Mouse (Mus musculus) MEL (cell line): ENCODE measurements around the gene Elk4. TPM values are rescaled to one million over a fixed set of nuclear protein-coding genes. Genes with fewer than 3 reads are reported as not detected.
A peak's percentile ranks its signal among the peaks of the same experiment; 100 is the strongest.

Experiments
- DNase-seq: peaks from one replicate; pipeline ENCODE4 v3.0.0; 2011; ENCODE audit warnings: low read depth, low spot score
- H3K27ac ChIP-seq: 2 replicates; pipeline ENCODE4 v1.5.1; 2012; ENCODE audit warnings: low read depth, mild to moderate bottlenecking, control low read depth, low read length, moderate library complexity; ENCODE audit not compliant: control insufficient read depth
- H3K27me3 ChIP-seq, 2 experiments: fragments of 150-350 bp in 1 of 2; sonication (generic) in 1 of 2; 2 replicates each; pipeline ENCODE4 v1.6.1; 2012; ENCODE audit warnings: low read length in 2 of 2, mild to moderate bottlenecking in 2 of 2, improper control_type of control experiment in 1 of 2, moderate library complexity in 1 of 2; ENCODE audit not compliant: insufficient read depth in 2 of 2, control insufficient read depth in 1 of 2
- H3K36me3 ChIP-seq, 2 experiments: 2 replicates each; pipeline ENCODE4 v1.6.1; 2012 to 2014; ENCODE audit warnings: low read length in 2 of 2, improper control_type of control experiment in 1 of 2, inconsistent platforms in 1 of 2, mild to moderate bottlenecking in 1 of 2; ENCODE audit not compliant: insufficient read depth in 2 of 2, control insufficient read depth in 1 of 2
- H3K4me1 ChIP-seq, 2 experiments: fragments of 150-350 bp in 1 of 2; sonication (generic) in 1 of 2; 2 replicates each; pipeline ENCODE4 v1.6.1; 2012; ENCODE audit warnings: low read length in 2 of 2, improper control_type of control experiment in 1 of 2, mild to moderate bottlenecking in 1 of 2; ENCODE audit not compliant: insufficient read depth in 2 of 2, control insufficient read depth in 1 of 2
- H3K4me3 ChIP-seq, 2 experiments: fragments of 150-350 bp in 1 of 2; sonication (generic) in 1 of 2; 2 replicates each; pipeline ENCODE4 v1.5.1; 2012; ENCODE audit warnings: low read depth in 2 of 2, low read length in 2 of 2, mild to moderate bottlenecking in 2 of 2, moderate library complexity in 2 of 2, control low read depth in 1 of 2, improper control_type of control experiment in 1 of 2; ENCODE audit not compliant: control insufficient read depth in 1 of 2, insufficient read depth in 1 of 2
- H3K79me2 ChIP-seq: 2 replicates; pipeline ENCODE4 v1.6.1; 2012; ENCODE audit warnings: mild to moderate bottlenecking, low read length, moderate library complexity; ENCODE audit not compliant: control insufficient read depth, poor library complexity, insufficient read depth
- H3K9ac ChIP-seq: 2 replicates; pipeline ENCODE4 v1.6.1; 2012; ENCODE audit warnings: low read depth, mild to moderate bottlenecking, control low read depth, low read length, moderate library complexity; ENCODE audit not compliant: control insufficient read depth, poor library complexity, severe bottlenecking
- H3K9me3 ChIP-seq: fragments of 150-350 bp; sonication (generic); replicated peaks from 2 replicates; pipeline ENCODE4 v1.6.1; 2012; ENCODE audit warnings: mild to moderate bottlenecking, low read length, improper control_type of control experiment, moderate library complexity; ENCODE audit not compliant: insufficient read depth
- BHLHE40 ChIP-seq: IDR thresholded peaks from 2 replicates; pipeline ENCODE4 v1.6.1; 2012; ENCODE audit warnings: low read depth, mild to moderate bottlenecking, inconsistent platforms, low read length, improper control_type of control experiment, borderline replicate concordance
- CTCF ChIP-seq, 3 experiments: IDR thresholded peaks in 2 of 3; conservative IDR thresholded peaks in 1 of 3; 2 replicates each; pipeline ENCODE4 v1.5.1; 2011 to 2012; ENCODE audit warnings: low read length in 3 of 3, low read depth in 2 of 3, mild to moderate bottlenecking in 2 of 3, improper control_type of control experiment in 1 of 3, inconsistent platforms in 1 of 3, mixed read lengths in 1 of 3, moderate library complexity in 1 of 3; ENCODE audit not compliant: control insufficient read depth in 1 of 3, insufficient read depth in 1 of 3, poor library complexity in 1 of 3, severe bottlenecking in 1 of 3
- HCFC1 ChIP-seq: IDR thresholded peaks from 2 replicates; pipeline ENCODE4 v1.6.1; 2012; ENCODE audit warnings: low read depth, mild to moderate bottlenecking, inconsistent platforms, low read length, improper control_type of control experiment, moderate library complexity
- MAFK ChIP-seq: IDR thresholded peaks from 2 replicates; pipeline ENCODE4 v1.6.1; 2011; ENCODE audit warnings: low read depth, mild to moderate bottlenecking, low read length, improper control_type of control experiment, borderline replicate concordance
- MAZ ChIP-seq: IDR thresholded peaks from 2 replicates; pipeline ENCODE4 v1.6.1; 2012; ENCODE audit warnings: low read depth, mild to moderate bottlenecking, inconsistent platforms, low read length, improper control_type of control experiment
- MEF2A ChIP-seq: IDR thresholded peaks from 2 replicates; pipeline ENCODE4 v1.6.1; 2014; ENCODE audit warnings: low read depth, mild to moderate bottlenecking, inconsistent platforms, low read length, improper control_type of control experiment; ENCODE audit not compliant: poor library complexity, insufficient replicate concordance, severe bottlenecking; ENCODE audit errors: extremely low read depth
- NRF1 ChIP-seq: IDR thresholded peaks from 2 replicates; pipeline ENCODE4 v1.6.1; 2014; ENCODE audit warnings: low read depth, mild to moderate bottlenecking, inconsistent platforms, low read length, improper control_type of control experiment, moderate library complexity; ENCODE audit not compliant: poor library complexity, insufficient read depth, severe bottlenecking
- POLR2A ChIP-seq, 2 experiments: IDR thresholded peaks; 2 replicates each; pipeline ENCODE4 v1.6.1; 2011 to 2012; ENCODE audit warnings: low read length in 2 of 2, mild to moderate bottlenecking in 2 of 2, control low read depth in 1 of 2, improper control_type of control experiment in 1 of 2, low read depth in 1 of 2, moderate library complexity in 1 of 2; ENCODE audit not compliant: control insufficient read depth in 1 of 2, insufficient read depth in 1 of 2, poor library complexity in 1 of 2
- POLR2AphosphoS2 ChIP-seq: IDR thresholded peaks from 2 replicates; pipeline ENCODE4 v1.6.1; 2011; ENCODE audit warnings: low read length, improper control_type of control experiment
- POLR2AphosphoS5 ChIP-seq: IDR thresholded peaks from 2 replicates; pipeline ENCODE4 v1.6.1; 2012; ENCODE audit warnings: low read depth, borderline replicate concordance, mild to moderate bottlenecking, inconsistent platforms, low read length, moderate library complexity, mixed read lengths
- RAD21 ChIP-seq: IDR thresholded peaks from 2 replicates; pipeline ENCODE4 v1.6.1; 2011; ENCODE audit warnings: mild to moderate bottlenecking, low read depth, low read length, improper control_type of control experiment
- SMC3 ChIP-seq: IDR thresholded peaks from 2 replicates; pipeline ENCODE4 v1.6.1; 2011; ENCODE audit warnings: low read depth, low read length, improper control_type of control experiment
- TAL1 ChIP-seq: IDR thresholded peaks from 2 replicates; pipeline ENCODE4 v1.6.1; 2012; ENCODE audit warnings: mild to moderate bottlenecking, inconsistent platforms, low read length, moderate library complexity, mixed read lengths
- TBP ChIP-seq: IDR thresholded peaks from 2 replicates; pipeline ENCODE4 v1.8.0; 2011; ENCODE audit warnings: low read depth, low read length, improper control_type of control experiment
- TCF12 ChIP-seq: IDR thresholded peaks from 2 replicates; pipeline ENCODE4 v1.6.1; 2014; ENCODE audit warnings: low read depth, mild to moderate bottlenecking, inconsistent platforms, low read length, improper control_type of control experiment, moderate library complexity
- UBTF ChIP-seq: IDR thresholded peaks from 2 replicates; pipeline ENCODE4 v1.6.1; 2012; ENCODE audit warnings: low read depth, mild to moderate bottlenecking, inconsistent platforms, low read length, improper control_type of control experiment, moderate library complexity, borderline replicate concordance; ENCODE audit not compliant: insufficient read depth
- USF2 ChIP-seq, 2 experiments: IDR thresholded peaks; 2 replicates each; pipeline ENCODE4 v1.6.1; 2011 to 2012; ENCODE audit warnings: improper control_type of control experiment in 2 of 2, low read length in 2 of 2, borderline replicate concordance in 1 of 2, inconsistent platforms in 1 of 2, low read depth in 1 of 2, mild to moderate bottlenecking in 1 of 2; ENCODE audit not compliant: insufficient read depth in 1 of 2
- ZC3H11A ChIP-seq: IDR thresholded peaks from 2 replicates; pipeline ENCODE4 v1.6.1; 2012; ENCODE audit warnings: low read depth, mild to moderate bottlenecking, inconsistent platforms, low read length, improper control_type of control experiment
- ZMIZ1 ChIP-seq: IDR thresholded peaks from 2 replicates; pipeline ENCODE4 v1.6.1; 2012; ENCODE audit warnings: low read depth, mild to moderate bottlenecking, inconsistent platforms, low read length, improper control_type of control experiment, moderate library complexity
- ZNF384 ChIP-seq: IDR thresholded peaks from 2 replicates; pipeline ENCODE4 v1.6.1; 2012; ENCODE audit warnings: low read depth, mild to moderate bottlenecking, inconsistent platforms, low read length, improper control_type of control experiment
- polyA plus RNA-seq, 2 experiments: library from polyadenylated mRNA; stranded (reverse) in 1 of 2; unstranded in 1 of 2; fragments of >175 nt in 1 of 2; fragments of >200 nt in 1 of 2; gene quantifications; 2 replicates each; pipeline versions ENCODE4 v1.2.1 to v1.2.4; 2012; ENCODE audit warnings: low replicate concordance in 2 of 2, low read depth in 1 of 2; ENCODE audit not compliant: insufficient read length in 2 of 2, insufficient read depth in 1 of 2, missing spikeins in 1 of 2
- total RNA-seq: library from RNA; depleted of rRNA; stranded (reverse); fragments of 300-350 nt; gene quantifications from 2 replicates; pipeline ENCODE4 v1.2.3, GENCODE M21; 2012

Elk4 gene
- total and polyA plus RNA-seq, 3 experiments: 19.4 to 191 (median 20.3) TPM

GRCm38 (mm10) chr1:131982907-131983306 lies 24.5 kb upstream of the Elk4 start:
- no peak for TF ChIP-seq USF2 (IDR thresholded peaks at IDR 0.05; ENCODE audit: borderline replicate concordance in 1 of 2, insufficient read depth in 1 of 2, low read depth in 1 of 2, low read length in 2 of 2)
- no peak for TF ChIP-seq TBP
- TF ChIP-seq MEF2A: no peak
- no peak for TF ChIP-seq TAL1
- no peak for TF ChIP-seq UBTF
- TF ChIP-seq ZC3H11A: peak; percentile 51
- peak; percentile 76 for TF ChIP-seq SMC3
- no peak for TF ChIP-seq POLR2AphosphoS5
- no peak for TF ChIP-seq MAFK
- TF ChIP-seq NRF1: no peak
- TF ChIP-seq MAZ: no peak
- peak; percentile 66 for TF ChIP-seq RAD21
- TF ChIP-seq HCFC1: no peak
- TF ChIP-seq CTCF (IDR thresholded peaks at IDR 0.05 in 2 of 3, conservative IDR thresholded peaks at IDR 0.05 in 1 of 3; ENCODE audit: control insufficient read depth in 1 of 3, insufficient read depth in 1 of 3, low read depth in 2 of 3, low read length in 3 of 3, poor library complexity in 1 of 3, severe bottlenecking in 1 of 3): peak; percentile 90 to 98 (median 94)
- no peak for TF ChIP-seq POLR2A (IDR thresholded peaks at IDR 0.05; ENCODE audit: control insufficient read depth in 1 of 2, insufficient read depth in 1 of 2, low read depth in 1 of 2, low read length in 2 of 2, poor library complexity in 1 of 2)
- TF ChIP-seq BHLHE40: 0 out of 2 replicates have a peak, but pooled peaks have one; percentile 6
- TF ChIP-seq ZNF384: no peak
- no peak for TF ChIP-seq TCF12
- Histone ChIP-seq H3K4me1 (no peaks in the 10 kb centered on the region), H3K9ac (no peak overlapping the region), H3K27ac (no peak overlapping the region), H3K79me2 (no peaks in the 10 kb centered on the region; the same call in 1 of the 2 replicates), H3K36me3 (peaks cover 0 to 15% of the 10 kb centered on the region in 2 experiments; a peak in 2 of 4 replicates), H3K9me3 (no peaks in the 10 kb centered on the region), H3K4me3 (no peak overlapping the region), H3K27me3 (no peaks in the 10 kb centered on the region)
- DNase-seq: peak; percentile 82

- no peak overlapping the region for H3K9ac ChIP-seq
- 0 out of 2 replicates have a peak, but pooled peaks have one; percentile 39 for TF ChIP-seq POLR2AphosphoS2
- 0 out of 2 replicates have a peak, but pooled peaks have one; percentile 35 for TF ChIP-seq ZMIZ1
- no peak for TF ChIP-seq POLR2A (IDR thresholded peaks at IDR 0.05; ENCODE audit: control insufficient read depth in 1 of 2, insufficient read depth in 1 of 2, low read depth in 1 of 2, low read length in 2 of 2, poor library complexity in 1 of 2)
- H3K4me1 ChIP-seq: no peaks in the 10 kb centered on the region
- H3K27me3 ChIP-seq: no peaks in the 10 kb centered on the region
- H3K27ac ChIP-seq: no peak overlapping the region
- H3K4me3 ChIP-seq: no peak overlapping the region
- no peaks in the 10 kb centered on the region for H3K9me3 ChIP-seq
- peaks cover 0 to 12% of the 10 kb centered on the region in 2 experiments; a peak in 2 of 4 replicates for H3K36me3 ChIP-seq
- H3K79me2 ChIP-seq: no peaks in the 10 kb centered on the region
- no peak for DNase-seq
These were observed 23.6 kb upstream of the Elk4 start for GRCm38 (mm10) chr1:131983806-131984205.
